Mouse (Mus musculus): ENCODE data around the gene Olfm4. TPM values are rescaled to one million over a fixed set of nuclear protein-coding genes. Genes with fewer than 3 reads are reported as not detected.

Olfm4 gene
- total RNA-seq, 1 experiment = not detected

DNA sequence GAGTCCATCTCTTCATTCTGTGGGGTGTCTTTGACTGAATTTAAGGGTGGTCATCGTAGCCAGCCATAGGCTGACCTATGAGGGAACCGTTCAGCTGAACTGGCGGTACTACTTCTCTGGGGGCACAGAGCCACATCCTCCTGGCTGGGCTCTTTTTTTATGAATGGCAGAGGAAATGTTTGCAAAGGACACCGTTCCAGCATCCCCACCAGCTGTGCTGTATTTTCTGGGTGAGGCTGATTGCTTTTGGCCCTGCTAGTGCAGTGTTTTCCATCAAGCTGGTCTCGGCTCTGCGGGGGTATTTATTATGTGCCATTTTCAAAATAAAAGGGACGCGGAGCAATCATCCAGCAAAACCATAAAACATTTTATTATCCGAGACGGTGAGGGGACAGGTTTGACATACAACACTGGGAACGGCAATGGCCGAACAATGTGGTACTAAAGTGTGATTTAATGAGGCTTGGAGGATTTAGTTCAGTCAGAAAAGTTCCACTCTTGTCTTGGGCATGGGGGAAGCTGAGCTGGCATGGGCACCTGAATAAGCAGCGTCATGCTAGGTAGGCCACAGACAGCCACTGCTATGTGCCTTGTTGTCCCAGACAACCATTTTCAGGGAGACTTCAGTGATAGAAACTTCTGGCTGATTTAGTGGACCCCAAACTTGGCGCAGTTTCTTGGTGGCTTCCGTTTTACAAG, 25.9 kb upstream of the Olfm4 start:
- in situ Hi-C loops (cut with MboI; ENCODE audit: low sequenced_read_pairs in 2 of 2, unreplicated experiment in 2 of 2) = no loop called here
- H3K9ac ChIP-seq (ENCODE audit: insufficient read depth, low read depth, low read length, poor library complexity, severe bottlenecking) = no peak overlapping the region
- no peak overlapping the region for H3K4me3 ChIP-seq (ENCODE audit: insufficient read depth in 1 of 2, low read depth in 1 of 2, low read length in 2 of 2, poor library complexity in 1 of 2, severe bottlenecking in 1 of 2)
- DNase-seq (ENCODE audit: low read depth, low spot score) = no peak
- H3K4me1 ChIP-seq (ENCODE audit: control insufficient read depth in 2 of 2, insufficient read depth in 2 of 2, low read length in 2 of 2, poor library complexity in 1 of 2) = no peaks in the 10 kb centered on the region
- no peaks in the 10 kb centered on the region for H3K9me3 ChIP-seq (ENCODE audit: control insufficient read depth, insufficient read depth, low read depth, low read length)
- no peaks in the 10 kb centered on the region for H3K36me3 ChIP-seq (ENCODE audit: control insufficient read depth, insufficient read depth, low read length, poor library complexity, severe bottlenecking)
- TF ChIP-seq MAFK (IDR thresholded peaks at IDR 0.05; ENCODE audit: insufficient read depth, low read depth, low read length) (no peak), ZC3H11A (IDR thresholded peaks at IDR 0.05; ENCODE audit: borderline replicate concordance, low read depth, low read length) (no peak), HCFC1 (IDR thresholded peaks at IDR 0.05; ENCODE audit: borderline replicate concordance, insufficient read depth, low read length) (no peak), CHD2 (IDR thresholded peaks at IDR 0.05; ENCODE audit: low read depth, low read length) (no peak), ZNF384 (IDR thresholded peaks at IDR 0.05; ENCODE audit: low read depth, low read length) (no peak)
- no peak overlapping the region for H3K27ac ChIP-seq (ENCODE audit: insufficient read depth, low read depth, low read length, poor library complexity, severe bottlenecking)

DNA sequence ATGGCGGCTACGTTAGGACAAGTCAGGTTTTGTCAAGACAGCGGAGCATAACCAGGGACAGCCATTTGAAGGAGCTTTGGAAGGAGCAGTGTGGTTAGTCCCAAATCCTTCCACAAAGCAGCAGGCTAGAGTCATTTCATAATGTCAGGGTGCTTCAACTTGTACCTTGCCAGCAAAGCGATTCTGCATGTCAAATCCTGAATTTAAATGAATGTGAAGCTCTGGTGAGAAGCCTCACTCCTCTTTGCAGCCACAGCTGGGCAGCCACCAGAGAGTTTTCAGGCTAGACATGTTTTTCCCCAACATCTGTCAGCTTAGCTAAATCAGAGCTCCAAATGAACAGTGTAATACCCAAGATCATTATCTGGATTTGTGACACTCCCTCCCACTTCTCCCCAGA, 22.7 kb upstream of the Olfm4 start:
- in situ Hi-C loops (cut with MboI; ENCODE audit: low sequenced_read_pairs in 2 of 2, unreplicated experiment in 2 of 2) = no loop called here
- TF ChIP-seq CHD2 (IDR thresholded peaks at IDR 0.05; ENCODE audit: low read depth, low read length) = no peak
- no peak for TF ChIP-seq MAFK (IDR thresholded peaks at IDR 0.05; ENCODE audit: insufficient read depth, low read depth, low read length)
- no peak for TF ChIP-seq ZC3H11A (IDR thresholded peaks at IDR 0.05; ENCODE audit: borderline replicate concordance, low read depth, low read length)
- no peak for TF ChIP-seq HCFC1 (IDR thresholded peaks at IDR 0.05; ENCODE audit: borderline replicate concordance, insufficient read depth, low read length)
- TF ChIP-seq ZNF384 (IDR thresholded peaks at IDR 0.05; ENCODE audit: low read depth, low read length) = no peak

DNA sequence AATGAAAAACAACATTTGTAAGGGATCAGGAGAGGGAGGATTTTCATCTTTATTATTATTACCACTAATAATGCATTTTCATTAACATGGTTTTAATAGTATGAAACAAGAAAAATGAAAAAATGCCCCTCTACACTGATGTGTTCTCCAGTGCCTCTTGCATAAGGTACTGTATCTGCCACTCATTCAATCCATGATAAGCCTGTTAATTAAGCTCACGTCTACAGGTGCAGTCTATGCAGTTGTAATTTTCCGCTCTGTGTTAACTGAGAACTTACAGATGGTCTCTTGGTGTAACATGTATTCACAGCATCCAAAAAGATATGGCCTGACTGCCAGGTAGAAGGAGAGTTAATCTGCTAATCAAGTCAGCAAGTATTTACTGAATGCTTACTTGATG, 22.3 kb upstream of the Olfm4 start:
- in situ Hi-C loops (cut with MboI; ENCODE audit: low sequenced_read_pairs in 2 of 2, unreplicated experiment in 2 of 2) = no loop called here
- no peak overlapping the region for H3K4me3 ChIP-seq (ENCODE audit: insufficient read depth in 1 of 2, low read depth in 1 of 2, low read length in 2 of 2, poor library complexity in 1 of 2, severe bottlenecking in 1 of 2)
- no peaks in the 10 kb centered on the region for H3K9me3 ChIP-seq (ENCODE audit: control insufficient read depth, insufficient read depth, low read depth, low read length)
- DNase-seq (ENCODE audit: low read depth, low spot score) = no peak
- H3K4me1 ChIP-seq (ENCODE audit: control insufficient read depth in 2 of 2, insufficient read depth in 2 of 2, low read length in 2 of 2, poor library complexity in 1 of 2) = no peaks in the 10 kb centered on the region
- TF ChIP-seq MAFK (IDR thresholded peaks at IDR 0.05; ENCODE audit: insufficient read depth, low read depth, low read length) (no peak), HCFC1 (IDR thresholded peaks at IDR 0.05; ENCODE audit: borderline replicate concordance, insufficient read depth, low read length) (no peak), ZNF384 (IDR thresholded peaks at IDR 0.05; ENCODE audit: low read depth, low read length) (no peak), ZC3H11A (IDR thresholded peaks at IDR 0.05; ENCODE audit: borderline replicate concordance, low read depth, low read length) (no peak), CHD2 (IDR thresholded peaks at IDR 0.05; ENCODE audit: low read depth, low read length) (no peak)
- no peak overlapping the region for H3K27ac ChIP-seq (ENCODE audit: insufficient read depth, low read depth, low read length, poor library complexity, severe bottlenecking)
- H3K36me3 ChIP-seq (ENCODE audit: control insufficient read depth, insufficient read depth, low read length, poor library complexity, severe bottlenecking) = no peaks in the 10 kb centered on the region
- H3K9ac ChIP-seq (ENCODE audit: insufficient read depth, low read depth, low read length, poor library complexity, severe bottlenecking) = no peak overlapping the region

More for the DNA sequence above, 22.7 kb upstream of the Olfm4 start:
- DNase-seq (ENCODE audit: low read depth, low spot score) = no peak
- Histone ChIP-seq H3K9ac (ENCODE audit: insufficient read depth, low read depth, low read length, poor library complexity, severe bottlenecking) (no peak overlapping the region), H3K36me3 (ENCODE audit: control insufficient read depth, insufficient read depth, low read length, poor library complexity, severe bottlenecking) (no peaks in the 10 kb centered on the region), H3K27ac (ENCODE audit: insufficient read depth, low read depth, low read length, poor library complexity, severe bottlenecking) (no peak overlapping the region), H3K4me1 (ENCODE audit: control insufficient read depth in 2 of 2, insufficient read depth in 2 of 2, low read length in 2 of 2, poor library complexity in 1 of 2) (no peaks in the 10 kb centered on the region), H3K4me3 (ENCODE audit: insufficient read depth in 1 of 2, low read depth in 1 of 2, low read length in 2 of 2, poor library complexity in 1 of 2, severe bottlenecking in 1 of 2) (no peak overlapping the region), H3K9me3 (ENCODE audit: control insufficient read depth, insufficient read depth, low read depth, low read length) (no peaks in the 10 kb centered on the region)

DNA sequence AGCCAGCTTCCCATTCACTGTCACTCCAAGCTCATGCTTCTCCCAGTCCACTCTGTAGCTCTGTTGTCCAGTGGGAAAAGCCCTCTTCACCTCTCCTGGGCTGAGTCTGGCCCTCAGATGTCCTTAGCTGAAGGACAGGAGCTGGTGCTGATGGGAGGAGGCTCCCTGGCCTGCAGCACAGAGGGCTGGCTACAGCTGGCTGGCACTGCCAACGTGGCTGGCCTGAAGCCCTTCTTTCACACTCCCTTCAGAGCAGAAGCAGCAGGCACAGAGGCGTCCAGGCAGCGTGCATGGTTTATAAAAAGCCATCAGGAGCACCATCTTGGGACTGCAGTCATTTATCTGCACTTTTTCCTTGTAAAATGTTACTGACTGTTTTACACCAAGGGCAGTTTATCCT, 13.7 kb upstream of the Olfm4 start:
- in situ Hi-C loops (cut with MboI; ENCODE audit: low sequenced_read_pairs in 2 of 2, unreplicated experiment in 2 of 2) = no loop called here

More for the DNA sequence above, 13.7 kb upstream of the Olfm4 start:
- H3K4me1 ChIP-seq (ENCODE audit: control insufficient read depth in 2 of 2, insufficient read depth in 2 of 2, low read length in 2 of 2, poor library complexity in 1 of 2) = no peaks in the 10 kb centered on the region
- TF ChIP-seq MAFK (IDR thresholded peaks at IDR 0.05; ENCODE audit: insufficient read depth, low read depth, low read length) = no peak
- TF ChIP-seq CHD2 (IDR thresholded peaks at IDR 0.05; ENCODE audit: low read depth, low read length) = no peak
- TF ChIP-seq ZNF384 (IDR thresholded peaks at IDR 0.05; ENCODE audit: low read depth, low read length) = no peak
- no peak for TF ChIP-seq ZC3H11A (IDR thresholded peaks at IDR 0.05; ENCODE audit: borderline replicate concordance, low read depth, low read length)
- no peak for TF ChIP-seq HCFC1 (IDR thresholded peaks at IDR 0.05; ENCODE audit: borderline replicate concordance, insufficient read depth, low read length)
- no peak for DNase-seq (ENCODE audit: low read depth, low spot score)
- no peak overlapping the region for H3K9ac ChIP-seq (ENCODE audit: insufficient read depth, low read depth, low read length, poor library complexity, severe bottlenecking)
- no peak overlapping the region for H3K27ac ChIP-seq (ENCODE audit: insufficient read depth, low read depth, low read length, poor library complexity, severe bottlenecking)
- H3K36me3 ChIP-seq (ENCODE audit: control insufficient read depth, insufficient read depth, low read length, poor library complexity, severe bottlenecking) = no peaks in the 10 kb centered on the region
- H3K4me3 ChIP-seq (ENCODE audit: insufficient read depth in 1 of 2, low read depth in 1 of 2, low read length in 2 of 2, poor library complexity in 1 of 2, severe bottlenecking in 1 of 2) = no peak overlapping the region
- no peaks in the 10 kb centered on the region for H3K9me3 ChIP-seq (ENCODE audit: control insufficient read depth, insufficient read depth, low read depth, low read length)
